In the genomic region with DNA sequence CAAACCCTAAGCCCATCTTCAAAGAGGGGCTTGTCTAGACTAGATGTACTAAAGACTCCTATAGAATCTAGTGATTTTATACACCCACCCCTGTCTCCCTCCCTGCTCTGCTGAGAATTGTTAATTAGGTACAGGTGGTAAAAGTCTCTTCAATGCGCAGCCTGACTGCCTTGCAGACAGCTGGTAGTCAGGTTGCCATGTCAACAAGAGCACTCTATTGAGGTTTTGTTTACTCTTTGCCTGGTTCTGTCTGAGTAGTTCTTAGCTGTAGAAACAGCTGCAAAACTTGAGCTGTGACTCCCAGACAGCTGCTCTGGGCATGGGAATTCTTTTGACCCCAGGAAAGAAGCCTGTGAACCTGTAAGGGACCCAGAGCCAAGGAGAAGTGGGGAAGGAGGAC, we compare ENCODE assay signal across 10 mouse cellular contexts.
DNase-seq lines count a peak whose midpoint lies in the region; ATAC-seq and TF ChIP-seq lines count a peak whose summit lies in the region.
"Had no signal": no experiment of that assay in that cellular context is flagged by ENCODE, and none has a peak within 500 bp of the region (broad histone marks: within the 10 kb centered on the region; RNA-seq: fewer than 3 reads in every experiment).

No protein-coding gene starts in this region.

- no peaks in the 10 kb centered on the region for H3K36me3 ChIP-seq in lung, embryonic 16.5 days (ENCODE audit: control insufficient read depth, insufficient read depth, low read length)
- no peaks in the 10 kb centered on the region for H3K36me3 ChIP-seq in forebrain, embryonic 15.5 days
- H3K36me3 ChIP-seq in limb, embryonic 13.5 days = no peaks in the 10 kb centered on the region
- H3K36me3 ChIP-seq in stomach, embryonic 15.5 days = no peaks in the 10 kb centered on the region
- no peaks in the 10 kb centered on the region for H3K36me3 ChIP-seq in heart, adult 2 months (ENCODE audit: control insufficient read depth, insufficient read depth, low read length)
- H3K36me3 ChIP-seq: G1E had no signal

- no peak for TF ChIP-seq POLR2A in lung, adult 2 months (IDR thresholded peaks at IDR 0.05; ENCODE audit: borderline replicate concordance, extremely low read depth, low read depth, low read length)
- TF ChIP-seq POLR2A in heart, adult 2 months (IDR thresholded peaks at IDR 0.05; ENCODE audit: insufficient read depth, low read depth, low read length) = no peak

- H3K79me2 ChIP-seq in heart, adult 2 months (replicated peaks; ENCODE audit: control insufficient read depth, insufficient read depth, low read length) = no peaks in the 10 kb centered on the region

- H3K4me1 ChIP-seq in lung, embryonic 16.5 days (replicated peaks; ENCODE audit: control insufficient read depth, insufficient read depth, low read length) = 0 out of 2 replicates have a peak, but pooled peaks cover 2% of the 10 kb centered on the region
- no peaks in the 10 kb centered on the region for H3K4me1 ChIP-seq in lung, adult 2 months (ENCODE audit: control insufficient read depth, insufficient read depth, low read length)
- peaks cover 12% of the 10 kb centered on the region for H3K4me1 ChIP-seq in forebrain, embryonic 15.5 days
- peaks cover 13% of the 10 kb centered on the region for H3K4me1 ChIP-seq in limb, embryonic 13.5 days
- H3K4me1 ChIP-seq in stomach, embryonic 15.5 days = no peaks in the 10 kb centered on the region
- no peaks in the 10 kb centered on the region for H3K4me1 ChIP-seq in heart, adult 2 months (ENCODE audit: control insufficient read depth, insufficient read depth, low read length)

- intact Hi-C loops in heart, adult 2 months (cut with DNase I) = no loop called here

- H3K27me3 ChIP-seq in lung, embryonic 16.5 days (ENCODE audit: control insufficient read depth, insufficient read depth, low read depth, low read length) = no peaks in the 10 kb centered on the region
- H3K27me3 ChIP-seq in forebrain, embryonic 15.5 days = no peaks in the 10 kb centered on the region
- no peaks in the 10 kb centered on the region for H3K27me3 ChIP-seq in limb, embryonic 13.5 days
- no peaks in the 10 kb centered on the region for H3K27me3 ChIP-seq in stomach, embryonic 15.5 days (replicated peaks)
- no peaks in the 10 kb centered on the region for H3K27me3 ChIP-seq in heart, adult 2 months (ENCODE audit: control insufficient read depth, insufficient read depth, low read length)

- no peak overlapping the region for H3K9ac ChIP-seq in lung, embryonic 16.5 days (ENCODE audit: low read length)
- H3K9ac ChIP-seq in forebrain, embryonic 15.5 days (replicated peaks) = no peak overlapping the region
- H3K9ac ChIP-seq in limb, embryonic 13.5 days = no peak overlapping the region
- no peak overlapping the region for H3K9ac ChIP-seq in stomach, embryonic 15.5 days
- no peak overlapping the region for H3K9ac ChIP-seq in heart, adult 2 months (ENCODE audit: low read depth, low read length)

- no peak for TF ChIP-seq EP300 in heart, adult 2 months (IDR thresholded peaks at IDR 0.05; ENCODE audit: insufficient read depth, low read depth, low read length)

- no peak overlapping the region for H3K4me2 ChIP-seq in lung, embryonic 16.5 days (ENCODE audit: low read depth, low read length)
- no peak overlapping the region for H3K4me2 ChIP-seq in forebrain, embryonic 15.5 days (replicated peaks)
- H3K4me2 ChIP-seq in limb, embryonic 13.5 days (replicated peaks) = no peak overlapping the region
- no peak overlapping the region for H3K4me2 ChIP-seq in stomach, embryonic 15.5 days

- DNase-seq in lung, adult 2 months = no peak
- DNase-seq in heart, adult 2 months = no peak
- DNase-seq in cerebellum, postnatal 10 days = no peak
- DNase-seq in adrenal gland, adult 18-20 months (ENCODE audit: low spot score in 2 of 2) = no peak

- 0% methylated on average over 1 of the region's 1 CpGs for whole genome bisulfite sequencing in lung, embryonic 16.5 days
- 4% methylated on average over 1 of the region's 1 CpGs for WGBS in lung, adult 2 months
- WGBS in forebrain, embryonic 15.5 days = 0% methylated on average over 1 of the region's 1 CpGs
- WGBS in limb, embryonic 13.5 days = 5% methylated on average over 1 of the region's 1 CpGs
- WGBS in stomach, embryonic 15.5 days = 0% methylated on average over 1 of the region's 1 CpGs
- 10% methylated on average over 1 of the region's 1 CpGs for WGBS in heart, adult 2 months

- H3K4me3 ChIP-seq in lung, embryonic 16.5 days (ENCODE audit: low read length) = no peak overlapping the region
- H3K4me3 ChIP-seq in lung, adult 2 months (replicated peaks; ENCODE audit: extremely low read depth, low read depth, low read length) = no peak overlapping the region
- H3K4me3 ChIP-seq in forebrain, embryonic 15.5 days = no peak overlapping the region
- no peak overlapping the region for H3K4me3 ChIP-seq in limb, embryonic 13.5 days
- no peak overlapping the region for H3K4me3 ChIP-seq in stomach, embryonic 15.5 days (replicated peaks)
- no peak overlapping the region for H3K4me3 ChIP-seq in heart, adult 2 months
- H3K4me3 ChIP-seq: left cerebral cortex, adult 2 months had no signal

- TF ChIP-seq CTCF in lung, adult 2 months (IDR thresholded peaks at IDR 0.05; ENCODE audit: insufficient read depth, low read length) = no peak
- no peak for TF ChIP-seq CTCF in heart, adult 2 months (IDR thresholded peaks at IDR 0.05)

- peak; percentile 78 for ATAC-seq in lung, embryonic 16.5 days (ENCODE audit: low read depth)
- peak; percentile 97 for ATAC-seq in forebrain, embryonic 15.5 days (replicated peaks)
- peak; percentile 81 for ATAC-seq in limb, embryonic 13.5 days (ENCODE audit: low FRiP score, low read depth)
- peak; percentile 47; the same call in 1 of the 2 replicates for ATAC-seq in stomach, embryonic 15.5 days (ENCODE audit: insufficient read depth, low FRiP score, low read depth)

- no peak overlapping the region for H3K27ac ChIP-seq in lung, embryonic 16.5 days (ENCODE audit: low read length)
- H3K27ac ChIP-seq in forebrain, embryonic 15.5 days (replicated peaks) = peak overlapping the region; percentile 14; the same call in 1 of the 2 replicates
- H3K27ac ChIP-seq in limb, embryonic 13.5 days = no peak overlapping the region
- H3K27ac ChIP-seq in stomach, embryonic 15.5 days = no peak overlapping the region
- no peak overlapping the region for H3K27ac ChIP-seq in heart, adult 2 months
- H3K27ac ChIP-seq: left cerebral cortex, adult 2 months had no signal

- H3K9me3 ChIP-seq in lung, embryonic 16.5 days (ENCODE audit: control insufficient read depth, low read length) = no peaks in the 10 kb centered on the region
- no peaks in the 10 kb centered on the region for H3K9me3 ChIP-seq in forebrain, embryonic 15.5 days
- H3K9me3 ChIP-seq in limb, embryonic 13.5 days = no peaks in the 10 kb centered on the region
- no peaks in the 10 kb centered on the region for H3K9me3 ChIP-seq in stomach, embryonic 15.5 days
- H3K9me3 ChIP-seq: G1E had no signal

Comparison
In these comparisons a context has a peak if more than half of its experiments do, and no peak if none do; other contexts are left out.
1. ATAC-seq: peak in every context shown above with its lines; median percentile 97 in forebrain, embryonic 15.5 days; 81 in limb, embryonic 13.5 days; 78 in lung, embryonic 16.5 days; 47 in stomach, embryonic 15.5 days.